Mouse (Mus musculus): ENCODE measurements around the gene Kdm7a. TPM values are rescaled to one million over a fixed set of nuclear protein-coding genes. Genes with fewer than 3 reads are reported as not detected.

The Kdm7a gene
- polyA plus RNA-seq, 1 experiment from 2014 or later, result 4.6 TPM

DNA sequence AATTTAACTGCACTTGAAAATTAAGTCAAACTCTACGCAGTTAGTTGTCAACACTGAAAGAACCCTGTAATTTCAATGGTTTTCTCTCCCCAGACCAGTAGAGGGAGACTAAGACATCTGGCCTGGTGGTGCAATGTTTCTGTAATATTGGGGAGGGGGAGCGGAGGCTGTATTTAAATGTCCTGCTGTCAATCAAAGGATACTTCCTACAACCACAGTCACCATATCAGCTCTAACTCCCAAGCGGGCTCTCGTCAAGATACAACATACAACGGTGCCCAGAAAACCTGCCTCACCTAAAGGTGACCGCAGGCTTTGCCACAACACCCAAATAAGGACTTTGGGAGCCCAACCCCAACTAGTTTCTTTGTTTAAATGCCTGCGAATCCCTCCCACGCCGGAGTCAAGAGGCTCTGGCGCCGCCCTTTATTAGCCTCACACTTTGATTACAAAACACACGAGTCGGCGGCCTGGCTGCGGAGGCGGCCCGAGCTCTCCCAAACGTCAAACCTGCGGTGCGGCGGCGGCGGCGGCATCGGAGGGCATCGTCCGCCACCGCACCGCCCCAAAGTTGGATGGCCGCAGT lies 1.4 kb downstream of the Kdm7a start:
- Histone ChIP-seq H3K36me3 (no peaks in the 10 kb centered on the region), H3K9me3 (replicated peaks) (no peaks in the 10 kb centered on the region), H3K9ac (peak overlapping the region; percentile 96), H3K4me3 (peak overlapping the region; percentile 88), H3K4me2 (peak overlapping the region; percentile 80), H3K27ac (peak overlapping the region; percentile 97), H3K27me3 (no peaks in the 10 kb centered on the region), H3K4me1 (replicated peaks) (peaks cover 3% of the 10 kb centered on the region; the same call in 1 of the 2 replicates)
- ATAC-seq (replicated peaks; ENCODE audit: insufficient number of reproducible peaks, insufficient read depth, low FRiP score, low read depth), result peak; percentile 41
- WGBS, result 0% methylated on average over 30 of the region's 30 CpGs

GRCm38 (mm10) chr6:39204444-39204843 lies 2.1 kb downstream of the Kdm7a start:
- peak overlapping the region; percentile 80 for H3K4me2 ChIP-seq
- 49% methylated on average over 4 of the region's 4 CpGs for WGBS
- no peak overlapping the region for H3K27ac ChIP-seq
- H3K27me3 ChIP-seq, result no peaks in the 10 kb centered on the region
- H3K9me3 ChIP-seq (replicated peaks), result no peaks in the 10 kb centered on the region
- no peaks in the 10 kb centered on the region for H3K36me3 ChIP-seq
- peaks cover 3% of the 10 kb centered on the region; the same call in 1 of the 2 replicates for H3K4me1 ChIP-seq (replicated peaks)
- H3K9ac ChIP-seq, result no peak overlapping the region
- ATAC-seq (replicated peaks; ENCODE audit: insufficient number of reproducible peaks, insufficient read depth, low FRiP score, low read depth), result no peak
- H3K4me3 ChIP-seq, result no peak overlapping the region

GRCm38 (mm10) chr6:39203236-39203635 lies 3.4 kb downstream of the Kdm7a start:
- peaks cover 3% of the 10 kb centered on the region; the same call in 1 of the 2 replicates for H3K4me1 ChIP-seq (replicated peaks)
- H3K4me3 ChIP-seq, result no peak overlapping the region
- no peak overlapping the region for H3K27ac ChIP-seq
- H3K36me3 ChIP-seq, result no peaks in the 10 kb centered on the region
- WGBS, result 75% methylated on average over 4 of the region's 4 CpGs
- no peaks in the 10 kb centered on the region for H3K9me3 ChIP-seq (replicated peaks)
- ATAC-seq (replicated peaks; ENCODE audit: insufficient number of reproducible peaks, insufficient read depth, low FRiP score, low read depth), result no peak
- no peak overlapping the region for H3K9ac ChIP-seq
- H3K27me3 ChIP-seq, result no peaks in the 10 kb centered on the region
- H3K4me2 ChIP-seq, result no peak overlapping the region

GRCm38 (mm10) chr6:39193006-39193405 lies 13.6 kb downstream of the Kdm7a start:
- peaks cover 2% of the 10 kb centered on the region; the same call in 1 of the 2 replicates for H3K4me1 ChIP-seq (replicated peaks)
- no peak overlapping the region for H3K4me2 ChIP-seq
- no peaks in the 10 kb centered on the region for H3K36me3 ChIP-seq
- no peak overlapping the region for H3K9ac ChIP-seq
- ATAC-seq (replicated peaks; ENCODE audit: insufficient number of reproducible peaks, insufficient read depth, low FRiP score, low read depth), result no peak
- H3K27me3 ChIP-seq, result no peaks in the 10 kb centered on the region
- WGBS, result 90% methylated on average over 5 of the region's 5 CpGs
- no peak overlapping the region for H3K27ac ChIP-seq
- no peaks in the 10 kb centered on the region for H3K9me3 ChIP-seq (replicated peaks)
- no peak overlapping the region for H3K4me3 ChIP-seq

GRCm38 (mm10) chr6:39191518-39191917 lies 15.1 kb downstream of the Kdm7a start:
- peaks cover 2% of the 10 kb centered on the region; the same call in 1 of the 2 replicates for H3K4me1 ChIP-seq (replicated peaks)
- ATAC-seq (replicated peaks; ENCODE audit: insufficient number of reproducible peaks, insufficient read depth, low FRiP score, low read depth), result no peak
- H3K9me3 ChIP-seq (replicated peaks), result no peaks in the 10 kb centered on the region
- H3K4me2 ChIP-seq, result no peak overlapping the region
- no peaks in the 10 kb centered on the region for H3K27me3 ChIP-seq
- no peak overlapping the region for H3K27ac ChIP-seq
- no peak overlapping the region for H3K9ac ChIP-seq
- no peak overlapping the region for H3K4me3 ChIP-seq
- WGBS, result 45% methylated on average over 2 of the region's 2 CpGs
- no peaks in the 10 kb centered on the region for H3K36me3 ChIP-seq

GRCm38 (mm10) chr6:39187227-39187626 lies 19.4 kb downstream of the Kdm7a start:
- Histone ChIP-seq H3K36me3 (no peaks in the 10 kb centered on the region), H3K27ac (no peak overlapping the region), H3K9me3 (replicated peaks) (no peaks in the 10 kb centered on the region), H3K27me3 (no peaks in the 10 kb centered on the region), H3K4me1 (replicated peaks) (peaks cover 11% of the 10 kb centered on the region), H3K4me2 (no peak overlapping the region), H3K9ac (no peak overlapping the region), H3K4me3 (no peak overlapping the region)
- 42% methylated on average over 2 of the region's 2 CpGs for WGBS
- ATAC-seq (replicated peaks; ENCODE audit: insufficient number of reproducible peaks, insufficient read depth, low FRiP score, low read depth), result no peak

- H3K9ac ChIP-seq, result no peak overlapping the region
- H3K4me3 ChIP-seq, result no peak overlapping the region
- H3K4me2 ChIP-seq, result no peak overlapping the region
- no peak for ATAC-seq (replicated peaks; ENCODE audit: insufficient number of reproducible peaks, insufficient read depth, low FRiP score, low read depth)
- no peaks in the 10 kb centered on the region for H3K9me3 ChIP-seq (replicated peaks)
- H3K36me3 ChIP-seq, result peaks cover 18% of the 10 kb centered on the region; the same call in 1 of the 2 replicates
- H3K4me1 ChIP-seq (replicated peaks), result no peaks in the 10 kb centered on the region
- H3K27ac ChIP-seq, result no peak overlapping the region
- WGBS, result 54% methylated on average over 1 of the region's 1 CpGs
- no peaks in the 10 kb centered on the region for H3K27me3 ChIP-seq
Measured at GRCm38 (mm10) chr6:39169089-39169488, 37.5 kb downstream of the Kdm7a start.

DNA sequence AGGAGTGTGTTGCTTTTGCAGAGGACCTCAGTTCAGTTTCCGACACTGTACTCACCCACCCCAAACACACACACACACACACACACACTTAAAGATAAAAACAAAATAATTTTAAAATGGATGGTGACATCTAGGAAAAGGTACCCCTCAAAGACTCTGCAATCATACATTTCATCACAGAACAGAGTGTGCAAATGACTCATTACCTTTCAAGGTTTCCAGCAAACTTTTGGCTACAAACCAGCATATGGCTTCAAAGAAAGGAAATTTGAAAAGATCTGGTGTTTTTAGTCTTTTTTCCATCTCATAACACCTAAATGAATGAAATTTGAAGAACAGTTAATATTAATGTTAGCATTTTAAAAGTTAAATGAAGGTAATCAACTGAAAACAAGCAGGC lies 41.7 kb downstream of the Kdm7a start:
- Histone ChIP-seq H3K27me3 (no peaks in the 10 kb centered on the region), H3K4me2 (no peak overlapping the region), H3K4me1 (replicated peaks) (no peaks in the 10 kb centered on the region), H3K9ac (no peak overlapping the region), H3K27ac (no peak overlapping the region), H3K36me3 (peaks cover 30% of the 10 kb centered on the region; the same call in 1 of the 2 replicates), H3K4me3 (no peak overlapping the region), H3K9me3 (replicated peaks) (no peaks in the 10 kb centered on the region)
- ATAC-seq (replicated peaks; ENCODE audit: insufficient number of reproducible peaks, insufficient read depth, low FRiP score, low read depth), result no peak
- 91% methylated on average over 1 of the region's 1 CpGs for WGBS

GRCm38 (mm10) chr6:39161975-39162374 lies 44.6 kb downstream of the Kdm7a start:
- Histone ChIP-seq H3K27ac (no peak overlapping the region), H3K9ac (no peak overlapping the region), H3K27me3 (no peaks in the 10 kb centered on the region), H3K4me1 (replicated peaks) (no peaks in the 10 kb centered on the region), H3K9me3 (replicated peaks) (no peaks in the 10 kb centered on the region), H3K36me3 (peaks cover 20% of the 10 kb centered on the region; the same call in 1 of the 2 replicates), H3K4me3 (no peak overlapping the region), H3K4me2 (no peak overlapping the region)
- ATAC-seq (replicated peaks; ENCODE audit: insufficient number of reproducible peaks, insufficient read depth, low FRiP score, low read depth), result no peak
- WGBS, result 90% methylated on average over 6 of the region's 6 CpGs

- H3K4me1 ChIP-seq (replicated peaks), result no peaks in the 10 kb centered on the region
- WGBS, result 68% methylated on average over 6 of the region's 6 CpGs
- H3K27ac ChIP-seq, result no peak overlapping the region
- H3K9ac ChIP-seq, result no peak overlapping the region
- H3K27me3 ChIP-seq, result no peaks in the 10 kb centered on the region
- H3K4me3 ChIP-seq, result no peak overlapping the region
- no peaks in the 10 kb centered on the region for H3K9me3 ChIP-seq (replicated peaks)
- peaks cover 56% of the 10 kb centered on the region for H3K36me3 ChIP-seq
- no peak overlapping the region for H3K4me2 ChIP-seq
- ATAC-seq (replicated peaks; ENCODE audit: insufficient number of reproducible peaks, insufficient read depth, low FRiP score, low read depth), result no peak
Measured at GRCm38 (mm10) chr6:39146041-39146440, 60.5 kb downstream of the Kdm7a start.

- H3K27me3 ChIP-seq, result no peaks in the 10 kb centered on the region
- no peak overlapping the region for H3K27ac ChIP-seq
- H3K4me2 ChIP-seq, result no peak overlapping the region
- no peaks in the 10 kb centered on the region for H3K4me1 ChIP-seq (replicated peaks)
- peaks cover 20% of the 10 kb centered on the region for H3K36me3 ChIP-seq
- H3K4me3 ChIP-seq, result no peak overlapping the region
- H3K9ac ChIP-seq, result no peak overlapping the region
- no peak for ATAC-seq (replicated peaks; ENCODE audit: insufficient number of reproducible peaks, insufficient read depth, low FRiP score, low read depth)
- 62% methylated on average over 5 of the region's 5 CpGs for WGBS
- no peaks in the 10 kb centered on the region for H3K9me3 ChIP-seq (replicated peaks)
Measured at GRCm38 (mm10) chr6:39132556-39132955, 74.0 kb downstream of the Kdm7a start.

DNA sequence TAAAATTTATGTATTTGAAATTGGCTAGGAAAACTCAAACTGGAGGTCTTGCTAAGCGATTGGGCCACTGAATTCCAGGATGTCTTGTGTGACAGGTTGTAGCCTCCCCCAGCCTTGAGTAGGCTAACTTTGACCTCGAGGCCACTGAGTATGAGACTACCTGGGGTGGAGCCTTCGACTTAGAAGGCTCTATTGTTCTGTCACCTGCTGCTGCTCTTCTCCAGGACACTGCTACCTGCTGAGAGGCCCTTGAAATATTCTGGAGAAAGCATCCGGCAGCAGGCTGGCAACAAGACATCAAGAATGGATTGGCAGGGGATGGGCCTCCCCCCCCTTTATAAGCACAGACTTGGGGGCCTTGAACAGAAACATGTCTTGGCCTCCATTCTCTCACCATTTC lies 75.1 kb downstream of the Kdm7a start:
- Histone ChIP-seq H3K4me1 (replicated peaks) (no peaks in the 10 kb centered on the region), H3K27ac (no peak overlapping the region), H3K9me3 (replicated peaks) (no peaks in the 10 kb centered on the region), H3K27me3 (no peaks in the 10 kb centered on the region), H3K9ac (no peak overlapping the region), H3K4me3 (no peak overlapping the region), H3K36me3 (peaks cover 20% of the 10 kb centered on the region), H3K4me2 (no peak overlapping the region)
- 44% methylated on average over 4 of the region's 4 CpGs for WGBS
- no peak for ATAC-seq (replicated peaks; ENCODE audit: insufficient number of reproducible peaks, insufficient read depth, low FRiP score, low read depth)

Measured in heart, embryonic 15.5 days (tissue).